Mouse (Mus musculus) embryonic facial prominence, embryonic 10.5 days (tissue): Measurements from ENCODE around the gene Sspo. TPM values are rescaled to one million over a fixed set of nuclear protein-coding genes. Genes with fewer than 3 reads are reported as not detected.

Experiments
- DNase-seq: peaks from one replicate; pipeline ENCODE4 v3.0.0-alpha.2; 2017; ENCODE audit warnings: low spot score
- H3K27ac ChIP-seq: fragments of 300-500 bp; sonication (generic); replicated peaks from 2 replicates; pipeline ENCODE4 v1.5.1; 2016; ENCODE audit warnings: mild to moderate bottlenecking
- H3K27me3 ChIP-seq: fragments of 300-500 bp; sonication (generic); replicated peaks from 2 replicates; pipeline ENCODE4 v1.6.1; 2016; ENCODE audit warnings: low read depth, mild to moderate bottlenecking; ENCODE audit not compliant: poor library complexity, severe bottlenecking
- H3K36me3 ChIP-seq: fragments of 300-500 bp; sonication (generic); replicated peaks from 2 replicates; pipeline ENCODE4 v1.6.1; 2016; ENCODE audit warnings: mild to moderate bottlenecking, moderate library complexity
- H3K4me1 ChIP-seq: fragments of 300-500 bp; sonication (generic); 2 replicates; pipeline ENCODE4 v1.6.1; 2016
- H3K4me3 ChIP-seq: fragments of 300-500 bp; sonication (generic); 2 replicates; pipeline ENCODE4 v1.5.1; 2016; ENCODE audit warnings: mild to moderate bottlenecking, moderate library complexity
- H3K9me3 ChIP-seq: fragments of 300-500 bp; sonication (generic); 2 replicates; pipeline ENCODE4 v1.6.1; 2016; ENCODE audit warnings: mild to moderate bottlenecking
- WGBS: fragments of 180-500 bp; shearing (Covaris S2); methylation state at CpG from one replicate; pipeline ENCODE4 v1.1.7; 2016; 5-methylcytosine and 5-hydroxymethylcytosine counted together
- polyA plus RNA-seq: library from polyadenylated mRNA; unstranded; fragments of >200 nt; fragmentation: Nextera tagmentation; extraction: Ambion mirVana; gene quantifications from 2 replicates; pipeline ENCODE4 v1.2.1, GENCODE M21; 2016

Gene Sspo
- polyA plus RNA-seq, 1 experiment from 2014 or later: 0.71 TPM

- Histone ChIP-seq H3K4me1 (peaks cover 20% of the 10 kb centered on the region), H3K27ac (no peak overlapping the region), H3K4me3 (no peak overlapping the region), H3K9me3 (no peaks in the 10 kb centered on the region), H3K27me3 (no peaks in the 10 kb centered on the region), H3K36me3 (peaks cover 6% of the 10 kb centered on the region; the same call in 1 of the 2 replicates)
- 84% methylated on average over 3 of the region's 3 CpGs for WGBS
- no peak for DNase-seq
These were observed 24.7 kb upstream of the Sspo start for GRCm38 (mm10) chr6:48423336-48423735.

- WGBS: 66% methylated on average over 5 of the region's 5 CpGs
- no peaks in the 10 kb centered on the region for H3K9me3 ChIP-seq
These were observed 24.0 kb upstream of the Sspo start for GRCm38 (mm10) chr6:48424074-48424473.

GRCm38 (mm10) chr6:48426956-48427355, 21.1 kb upstream of the Sspo start:
- 79% methylated on average over 5 of the region's 5 CpGs for WGBS

More at GRCm38 (mm10) chr6:48424074-48424473, 24.0 kb upstream of the Sspo start:
- H3K4me1 ChIP-seq: peaks cover 20% of the 10 kb centered on the region
- no peak for DNase-seq
- no peak overlapping the region for H3K27ac ChIP-seq
- H3K36me3 ChIP-seq: no peaks in the 10 kb centered on the region
- no peak overlapping the region for H3K4me3 ChIP-seq
- H3K27me3 ChIP-seq: no peaks in the 10 kb centered on the region

GRCm38 (mm10) chr6:48428769-48429557, 19.1 kb upstream of the Sspo start:
- no peak overlapping the region; the same call in 1 of the 2 replicates for H3K27ac ChIP-seq
- WGBS: 71% methylated on average over 4 of the region's 4 CpGs
- no peaks in the 10 kb centered on the region for H3K27me3 ChIP-seq
- H3K4me1 ChIP-seq: peaks cover 14% of the 10 kb centered on the region
- no peaks in the 10 kb centered on the region for H3K36me3 ChIP-seq
- no peaks in the 10 kb centered on the region for H3K9me3 ChIP-seq
- DNase-seq: no peak
- no peak overlapping the region for H3K4me3 ChIP-seq

More at GRCm38 (mm10) chr6:48426956-48427355, 21.1 kb upstream of the Sspo start:
- DNase-seq: no peak
- H3K4me1 ChIP-seq: peaks cover 9% of the 10 kb centered on the region
- H3K9me3 ChIP-seq: no peaks in the 10 kb centered on the region
- H3K36me3 ChIP-seq: no peaks in the 10 kb centered on the region
- no peak overlapping the region for H3K4me3 ChIP-seq
- no peak overlapping the region for H3K27ac ChIP-seq
- no peaks in the 10 kb centered on the region for H3K27me3 ChIP-seq

- Histone ChIP-seq H3K4me3 (no peak overlapping the region), H3K27ac (no peak overlapping the region), H3K4me1 (peaks cover 21% of the 10 kb centered on the region), H3K27me3 (peaks cover 3% of the 10 kb centered on the region), H3K36me3 (no peaks in the 10 kb centered on the region), H3K9me3 (no peaks in the 10 kb centered on the region)
- DNase-seq: no peak
- 80% methylated on average over 5 of the region's 5 CpGs for WGBS
These were observed 17.3 kb upstream of the Sspo start for GRCm38 (mm10) chr6:48430748-48431147.

GRCm38 (mm10) chr6:48432893-48433816, 14.9 kb upstream of the Sspo start:
- H3K4me1 ChIP-seq: peaks cover 26% of the 10 kb centered on the region
- peaks cover 17% of the 10 kb centered on the region for H3K36me3 ChIP-seq
- no peak overlapping the region for H3K4me3 ChIP-seq
- no peaks in the 10 kb centered on the region for H3K9me3 ChIP-seq
- WGBS: 66% methylated on average over 12 of the region's 12 CpGs
- H3K27ac ChIP-seq: no peak overlapping the region
- H3K27me3 ChIP-seq: peaks cover 27% of the 10 kb centered on the region
- DNase-seq: peak; percentile 30

- Histone ChIP-seq H3K4me3 (no peak overlapping the region), H3K9me3 (no peaks in the 10 kb centered on the region), H3K36me3 (peaks cover 32% of the 10 kb centered on the region), H3K4me1 (peaks cover 41% of the 10 kb centered on the region), H3K27me3 (peaks cover 42% of the 10 kb centered on the region), H3K27ac (no peak overlapping the region)
- no peak for DNase-seq
- 67% methylated on average over 6 of the region's 6 CpGs for WGBS
These were observed 13.4 kb upstream of the Sspo start for GRCm38 (mm10) chr6:48434651-48435050.

- H3K27me3 ChIP-seq: peaks cover 46% of the 10 kb centered on the region
- no peaks in the 10 kb centered on the region for H3K9me3 ChIP-seq
- peaks cover 45% of the 10 kb centered on the region for H3K4me1 ChIP-seq
- no peak for DNase-seq
- peaks cover 36% of the 10 kb centered on the region for H3K36me3 ChIP-seq
- no peak overlapping the region for H3K4me3 ChIP-seq
- WGBS: 61% methylated on average over 5 of the region's 5 CpGs
- H3K27ac ChIP-seq: no peak overlapping the region
These were observed 12.9 kb upstream of the Sspo start for GRCm38 (mm10) chr6:48435111-48435510.

GRCm38 (mm10) chr6:48435706-48436349, 12.2 kb upstream of the Sspo start:
- WGBS: 86% methylated on average over 5 of the region's 5 CpGs
- Histone ChIP-seq H3K4me1 (peaks cover 52% of the 10 kb centered on the region), H3K4me3 (no peak overlapping the region), H3K27me3 (peaks cover 52% of the 10 kb centered on the region), H3K27ac (no peak overlapping the region), H3K9me3 (no peaks in the 10 kb centered on the region), H3K36me3 (peaks cover 40% of the 10 kb centered on the region)
- DNase-seq: no peak

GRCm38 (mm10) chr6:48437679-48438376, 10.2 kb upstream of the Sspo start:
- peaks cover 58% of the 10 kb centered on the region for H3K36me3 ChIP-seq
- H3K9me3 ChIP-seq: no peaks in the 10 kb centered on the region; the same call in 1 of the 2 replicates
- H3K4me1 ChIP-seq: peaks cover 58% of the 10 kb centered on the region
- WGBS: 22% methylated on average over 35 of the region's 35 CpGs
- H3K4me3 ChIP-seq: peak overlapping the region; percentile 46
- peaks cover 56% of the 10 kb centered on the region for H3K27me3 ChIP-seq
- peak; percentile 43 for DNase-seq
- H3K27ac ChIP-seq: peak overlapping the region; percentile 46; the same call in 1 of the 2 replicates

GRCm38 (mm10) chr6:48438475-48439125, 9.4 kb upstream of the Sspo start:
- peaks cover 56% of the 10 kb centered on the region for H3K27me3 ChIP-seq
- peak overlapping the region; percentile 46 for H3K4me3 ChIP-seq

More at GRCm38 (mm10) chr6:48438475-48439125, 9.4 kb upstream of the Sspo start:
- no peak for DNase-seq
- Histone ChIP-seq H3K27ac (peak overlapping the region; percentile 46; the same call in 1 of the 2 replicates), H3K9me3 (no peaks in the 10 kb centered on the region; the same call in 1 of the 2 replicates), H3K36me3 (peaks cover 58% of the 10 kb centered on the region), H3K4me1 (peaks cover 57% of the 10 kb centered on the region)
- WGBS: 10% methylated on average over 55 of the region's 55 CpGs
